Mouse (Mus musculus): ENCODE measurements around the gene Pak4. TPM values are rescaled to one million over a fixed set of nuclear protein-coding genes. Genes with fewer than 3 reads are reported as not detected.
A peak's percentile ranks its signal among the peaks of the same experiment; 100 is the strongest.
"Not testable (repeated sequence)": the region's sequence is repeated elsewhere in the genome, so short reads cannot be mapped to it uniquely, and the experiment has no call there.

Pak4 gene
- 25.6 and 28.0 TPM in 2 replicates for polyA plus RNA-seq (2015; fragmentation: Nextera tagmentation; extraction: Ambion mirVana)

GRCm38 (mm10) chr7:28597642-28598446 lies at the start of gene Pak4, which contains the start of gene Samd4b:
Gene Pak4, minus strand, starts transcription at chr7:28598185.
Gene Samd4b, minus strand, starts transcription at chr7:28598144.
- under 1% methylated on average over 66 of the region's 66 CpGs for WGBS
- no peaks in the 10 kb centered on the region for H3K9me3 ChIP-seq
- peak; percentile 94 for ATAC-seq
- no peaks in the 10 kb centered on the region for H3K36me3 ChIP-seq
- peaks cover 45% of the 10 kb centered on the region for H3K4me1 ChIP-seq (replicated peaks)
- H3K27me3 ChIP-seq: no peaks in the 10 kb centered on the region
- peak within 1 kb of the TSS; percentile 76 for H3K4me2 ChIP-seq (replicated peaks)
- peak within 1 kb of the TSS; percentile 85 for H3K27ac ChIP-seq
- peak within 1 kb of the TSS; percentile 77 for H3K9ac ChIP-seq (replicated peaks)
- peak within 1 kb of the TSS; percentile 62 for H3K4me3 ChIP-seq (replicated peaks)

GRCm38 (mm10) chr7:28647016-28647415 lies 49.0 kb upstream of the Pak4 start:
- no peak overlapping the region for H3K9ac ChIP-seq (replicated peaks)
- WGBS: 55% methylated on average over 7 of the region's 7 CpGs
- H3K36me3 ChIP-seq: no peaks in the 10 kb centered on the region
- no peaks in the 10 kb centered on the region for H3K9me3 ChIP-seq
- no peaks in the 10 kb centered on the region for H3K27me3 ChIP-seq
- H3K4me1 ChIP-seq (replicated peaks): no peaks in the 10 kb centered on the region
- no peak overlapping the region for H3K4me2 ChIP-seq (replicated peaks)
- ATAC-seq: no peak
- H3K4me3 ChIP-seq (replicated peaks): no peak overlapping the region
- no peak overlapping the region for H3K27ac ChIP-seq

GRCm38 (mm10) chr7:28645947-28646475 lies 48.0 kb upstream of the Pak4 start:
- no peak overlapping the region for H3K4me2 ChIP-seq (replicated peaks)
- no peaks in the 10 kb centered on the region for H3K4me1 ChIP-seq (replicated peaks)
- WGBS: 89% methylated on average over 2 of the region's 2 CpGs
- no peaks in the 10 kb centered on the region for H3K27me3 ChIP-seq
- H3K9ac ChIP-seq (replicated peaks): no peak overlapping the region
- no peak overlapping the region for H3K27ac ChIP-seq
- no peaks in the 10 kb centered on the region for H3K36me3 ChIP-seq
- no peak for ATAC-seq
- H3K4me3 ChIP-seq (replicated peaks): no peak overlapping the region
- H3K9me3 ChIP-seq: no peaks in the 10 kb centered on the region

GRCm38 (mm10) chr7:28645366-28645765 lies 47.4 kb upstream of the Pak4 start:
- Histone ChIP-seq H3K27me3 (no peaks in the 10 kb centered on the region), H3K9me3 (no peaks in the 10 kb centered on the region), H3K4me2 (replicated peaks) (no peak overlapping the region), H3K4me3 (replicated peaks) (no peak overlapping the region), H3K27ac (no peak overlapping the region), H3K4me1 (replicated peaks) (no peaks in the 10 kb centered on the region), H3K36me3 (no peaks in the 10 kb centered on the region), H3K9ac (replicated peaks) (no peak overlapping the region)
- 34% methylated on average over 6 of the region's 6 CpGs for WGBS
- ATAC-seq: no peak

GRCm38 (mm10) chr7:28641546-28641945 lies 43.6 kb upstream of the Pak4 start:
- 85% methylated on average over 8 of the region's 8 CpGs for WGBS
- Histone ChIP-seq H3K27ac (no peak overlapping the region), H3K4me3 (replicated peaks) (no peak overlapping the region), H3K9ac (replicated peaks) (no peak overlapping the region), H3K4me1 (replicated peaks) (peaks cover 3% of the 10 kb centered on the region; the same call in 1 of the 2 replicates), H3K4me2 (replicated peaks) (no peak overlapping the region), H3K36me3 (no peaks in the 10 kb centered on the region), H3K27me3 (no peaks in the 10 kb centered on the region), H3K9me3 (no peaks in the 10 kb centered on the region)
- no peak for ATAC-seq

- H3K27me3 ChIP-seq: peaks cover 4% of the 10 kb centered on the region; the same call in 1 of the 2 replicates
- no peak overlapping the region for H3K4me2 ChIP-seq (replicated peaks)
- no peaks in the 10 kb centered on the region for H3K9me3 ChIP-seq
- no peak overlapping the region for H3K4me3 ChIP-seq (replicated peaks)
- 34% methylated on average over 8 of the region's 8 CpGs for WGBS
- no peaks in the 10 kb centered on the region for H3K36me3 ChIP-seq
- no peak overlapping the region for H3K27ac ChIP-seq
- peaks cover 3% of the 10 kb centered on the region; the same call in 1 of the 2 replicates for H3K4me1 ChIP-seq (replicated peaks)
- H3K9ac ChIP-seq (replicated peaks): no peak overlapping the region
- no peak for ATAC-seq
These were observed 39.5 kb upstream of the Pak4 start for GRCm38 (mm10) chr7:28637511-28637910.

GRCm38 (mm10) chr7:28634128-28634527 lies 36.1 kb upstream of the Pak4 start:
- peaks cover 18% of the 10 kb centered on the region for H3K4me1 ChIP-seq (replicated peaks)
- no peak overlapping the region for H3K9ac ChIP-seq (replicated peaks)
- no peak overlapping the region for H3K4me3 ChIP-seq (replicated peaks)
- ATAC-seq: no peak
- no peaks in the 10 kb centered on the region for H3K36me3 ChIP-seq
- H3K9me3 ChIP-seq: no peaks in the 10 kb centered on the region
- 81% methylated on average over 4 of the region's 4 CpGs for WGBS
- H3K27ac ChIP-seq: no peak overlapping the region
- no peak overlapping the region for H3K4me2 ChIP-seq (replicated peaks)
- H3K27me3 ChIP-seq: peaks cover 35% of the 10 kb centered on the region

GRCm38 (mm10) chr7:28631073-28631472 lies 33.1 kb upstream of the Pak4 start, which contains the start of gene Acp7:
Gene Acp7, minus strand, starts transcription at chr7:28631332.
- H3K4me3 ChIP-seq (replicated peaks): peak within 1 kb of the TSS; percentile 25
- H3K27ac ChIP-seq: no peak within 1 kb of the TSS
- ATAC-seq: no peak
- H3K36me3 ChIP-seq: no peaks in the 10 kb centered on the region
- 0 out of 2 replicates have a peak within 1 kb of the TSS, but pooled peaks have one; percentile 25 for H3K9ac ChIP-seq (replicated peaks)
- peaks cover 15% of the 10 kb centered on the region for H3K4me1 ChIP-seq (replicated peaks)
- H3K4me2 ChIP-seq (replicated peaks): peak within 1 kb of the TSS; percentile 47
- H3K9me3 ChIP-seq: no peaks in the 10 kb centered on the region
- peaks cover 44% of the 10 kb centered on the region for H3K27me3 ChIP-seq
- WGBS: 30% methylated on average over 10 of the region's 10 CpGs

- Histone ChIP-seq H3K9ac (replicated peaks) (no peak overlapping the region), H3K4me3 (replicated peaks) (no peak overlapping the region), H3K27me3 (peaks cover 16% of the 10 kb centered on the region), H3K36me3 (no peaks in the 10 kb centered on the region), H3K4me2 (replicated peaks) (no peak overlapping the region), H3K27ac (no peak overlapping the region), H3K9me3 (no peaks in the 10 kb centered on the region), H3K4me1 (replicated peaks) (peaks cover 4% of the 10 kb centered on the region; the same call in 1 of the 2 replicates)
- ATAC-seq: no peak
- 88% methylated on average over 5 of the region's 5 CpGs for WGBS
These were observed 26.8 kb upstream of the Pak4 start for GRCm38 (mm10) chr7:28624791-28625190.

GRCm38 (mm10) chr7:28619098-28619715 lies 21.2 kb upstream of the Pak4 start:
- H3K27ac ChIP-seq: no peak overlapping the region
- no peak overlapping the region for H3K4me3 ChIP-seq (replicated peaks)
- no peaks in the 10 kb centered on the region for H3K36me3 ChIP-seq
- no peak overlapping the region for H3K9ac ChIP-seq (replicated peaks)
- no peaks in the 10 kb centered on the region for H3K27me3 ChIP-seq
- H3K4me1 ChIP-seq (replicated peaks): no peaks in the 10 kb centered on the region
- ATAC-seq: no peak
- H3K9me3 ChIP-seq: no peaks in the 10 kb centered on the region; the same call in 1 of the 2 replicates
- 79% methylated on average over 9 of the region's 9 CpGs for WGBS
- H3K4me2 ChIP-seq (replicated peaks): no peak overlapping the region

- Histone ChIP-seq H3K27ac (no peak overlapping the region), H3K4me3 (replicated peaks) (no peak overlapping the region), H3K9me3 (no peaks in the 10 kb centered on the region), H3K9ac (replicated peaks) (no peak overlapping the region), H3K27me3 (no peaks in the 10 kb centered on the region), H3K4me1 (replicated peaks) (peaks cover 6% of the 10 kb centered on the region; the same call in 1 of the 2 replicates), H3K4me2 (replicated peaks) (no peak overlapping the region), H3K36me3 (no peaks in the 10 kb centered on the region)
- WGBS: 97% methylated on average over 8 of the region's 8 CpGs
- no peak for ATAC-seq
These were observed 8.0 kb upstream of the Pak4 start for GRCm38 (mm10) chr7:28605951-28606350.

- not testable (repeated sequence) for ATAC-seq; H3K36me3 ChIP-seq; H3K27ac ChIP-seq; H3K27me3 ChIP-seq; H3K9ac ChIP-seq (replicated peaks); H3K9me3 ChIP-seq; H3K4me2 ChIP-seq (replicated peaks); H3K4me1 ChIP-seq (replicated peaks); H3K4me3 ChIP-seq (replicated peaks)
- 83% methylated on average over 2 of the region's 2 CpGs for WGBS
These were observed 5.8 kb upstream of the Pak4 start for GRCm38 (mm10) chr7:28603788-28604187.
